Mouse (Mus musculus): ENCODE results near the gene Olfr1185-ps1. TPM values are rescaled to one million over a fixed set of nuclear protein-coding genes. Genes with fewer than 3 reads are reported as not detected.
"Not testable (repeated sequence)": the region's sequence is repeated elsewhere in the genome, so short reads cannot be mapped to it uniquely, and the experiment has no call there.

Gene Olfr1185-ps1
- total RNA-seq (2022) = not detected

DNA sequence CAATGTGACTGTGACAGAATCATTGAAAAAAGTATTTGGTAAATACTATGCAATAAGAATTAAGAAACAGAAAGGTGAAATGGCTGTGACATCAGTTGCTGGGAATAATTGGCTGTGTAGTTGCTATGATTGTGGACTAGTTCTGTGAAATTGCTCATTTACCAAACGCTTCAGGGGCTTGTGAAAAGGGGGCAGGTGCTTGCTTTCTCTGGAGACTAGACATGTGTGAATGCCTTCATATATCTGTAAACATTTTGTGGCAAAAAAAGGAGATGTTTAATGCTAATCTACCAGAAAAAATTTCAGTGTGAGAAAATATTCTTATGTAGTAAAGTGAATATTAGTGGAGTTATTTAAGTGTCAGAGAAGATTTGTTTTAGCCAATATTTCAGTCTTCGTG is at the start of gene Olfr1185-ps1:
TSS of gene Olfr1185-ps1 (plus strand) at position 301 of the 400 bp plus-strand sequence.
- DNase-seq (ENCODE audit: low spot score in 2 of 2) = no peak

GRCm38 (mm10) chr2:88449031-88449430 is 44.1 kb upstream of the Olfr1185-ps1 start, which contains the start of gene Gm13757:
TSS of gene Gm13757 (minus strand) at chr2:88449131.
- DNase-seq (ENCODE audit: low spot score in 2 of 2) = no peak

GRCm38 (mm10) chr2:88454567-88454966 is 38.6 kb upstream of the Olfr1185-ps1 start, which contains the start of gene Olfr1183:
TSS of gene Olfr1183 (plus strand) at chr2:88454867.
- not testable (repeated sequence) for DNase-seq (ENCODE audit: low spot score in 2 of 2)

DNA sequence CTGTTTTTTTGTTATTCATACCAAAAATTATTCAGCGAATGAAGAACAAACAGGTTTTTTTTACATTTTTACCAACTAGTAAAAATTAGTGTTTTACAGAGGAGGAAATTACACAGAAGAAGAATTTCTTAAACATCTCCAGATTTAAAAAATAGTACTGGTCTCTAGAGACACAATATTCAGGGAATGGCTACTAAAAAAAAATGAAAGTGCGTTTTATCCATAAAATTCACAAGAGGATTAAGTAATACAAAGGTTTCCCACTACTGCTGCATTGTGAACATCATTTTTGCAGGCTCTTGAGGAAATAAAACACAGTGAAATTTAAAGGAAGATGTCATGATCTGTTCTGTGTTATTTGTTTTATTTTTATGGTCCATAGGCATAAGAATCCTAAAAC is 9.8 kb upstream of the Olfr1185-ps1 start, which contains the start of gene Olfr1184:
TSS of gene Olfr1184 (plus strand) at position 301 of the 400 bp plus-strand sequence.
- no peak for DNase-seq (ENCODE audit: low spot score in 2 of 2)

GRCm38 (mm10) chr2:88518251-88518650 is 25.1 kb downstream of the Olfr1185-ps1 start, which contains the start of gene Olfr1186:
TSS of gene Olfr1186 (plus strand) at chr2:88518551.
- DNase-seq (ENCODE audit: low spot score in 2 of 2) = no peak

DNA sequence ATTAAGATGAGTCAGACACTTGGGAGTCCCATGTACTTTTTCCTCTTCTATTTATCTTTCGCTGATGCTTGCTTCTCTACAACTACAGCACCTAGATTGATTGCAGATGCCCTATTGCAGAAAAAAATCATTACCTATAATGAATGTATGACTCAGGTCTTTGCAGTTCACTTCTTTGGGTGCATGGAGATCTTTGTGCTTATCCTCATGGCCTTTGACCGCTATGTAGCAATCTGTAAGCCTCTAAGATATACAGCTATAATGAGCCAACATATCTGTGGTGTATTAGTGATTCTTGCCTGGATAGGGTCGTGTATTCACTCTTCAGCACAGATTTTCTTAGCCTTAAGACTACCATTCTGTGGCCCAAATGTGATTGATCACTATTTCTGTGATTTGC is 32.6 kb downstream of the Olfr1185-ps1 start:
- no peak for DNase-seq (ENCODE audit: low spot score in 2 of 2)

Other genes starting within 250 kb of the Olfr1185-ps1 start
- not detected for gene Olfr1173, start 213.4 kb upstream of the Olfr1185-ps1 start, total RNA-seq (2022)
- not detected for gene Olfr1174-ps, start 178.2 kb upstream of the Olfr1185-ps1 start, total RNA-seq (2022)
- gene Olfr1175-ps, start 166.1 kb upstream of the Olfr1185-ps1 start, total RNA-seq (2022) = not detected
- not detected for gene Olfr1176, start 156.6 kb upstream of the Olfr1185-ps1 start, total RNA-seq (2022)
- gene Olfr1177-ps, start 146.8 kb upstream of the Olfr1185-ps1 start, total RNA-seq (2022) = not detected
- not detected for gene Olfr1178, start 106.3 kb upstream of the Olfr1185-ps1 start, total RNA-seq (2022)
- not detected for gene Olfr1179, start 86.9 kb upstream of the Olfr1185-ps1 start, total RNA-seq (2022)
- not detected for gene Olfr1180, start 74.2 kb upstream of the Olfr1185-ps1 start, total RNA-seq (2022)
- gene Olfr1181, start 67.1 kb upstream of the Olfr1185-ps1 start, total RNA-seq (2022) = not detected
- gene Gm13757, start 44.2 kb upstream of the Olfr1185-ps1 start, total RNA-seq (2022) = not detected
- not detected for gene Olfr1183, start 38.5 kb upstream of the Olfr1185-ps1 start, total RNA-seq (2022)
- gene Olfr1184, start 9.7 kb upstream of the Olfr1185-ps1 start, total RNA-seq (2022) = not detected
- not detected for gene Olfr1186, start 25.2 kb downstream of the Olfr1185-ps1 start, total RNA-seq (2022)
- not detected for gene Olfr1188, start 63.6 kb downstream of the Olfr1185-ps1 start, total RNA-seq (2022)
- not detected for gene Olfr1189, start 93.1 kb downstream of the Olfr1185-ps1 start, total RNA-seq (2022)
- gene Olfr1191-ps1, start 147.2 kb downstream of the Olfr1185-ps1 start, total RNA-seq (2022) = under 1 TPM in 1 of 4 experiments, not detected in 3; 0.06 TPM
- not detected for gene Olfr1192-ps1, start 155.2 kb downstream of the Olfr1185-ps1 start, total RNA-seq (2022)
- gene Olfr1193, start 182.3 kb downstream of the Olfr1185-ps1 start, total RNA-seq (2022) = not detected
- not detected for gene Olfr1195, start 195.9 kb downstream of the Olfr1185-ps1 start, total RNA-seq (2022)
- not detected for gene Olfr1196, start 211.3 kb downstream of the Olfr1185-ps1 start, total RNA-seq (2022)
- gene Olfr1197, start 239.0 kb downstream of the Olfr1185-ps1 start, total RNA-seq (2022) = not detected

All from layer of hippocampus, adult 8-10 months (tissue).